Mouse (Mus musculus) liver, adult 2 months (tissue): ENCODE measurements around the gene C2cd2.

Source experiments
- CTCF ChIP-seq: fragments of 200-500 bp; IDR thresholded peaks from 2 replicates; pipeline ENCODE4 v1.5.1; 2011; ENCODE audit warnings: low read depth, low read length, control low read depth
- POLR2A ChIP-seq: fragments of 200-500 bp; IDR thresholded peaks from 2 replicates; pipeline ENCODE4 v1.6.1; 2011; ENCODE audit warnings: low read length, control low read depth; ENCODE audit not compliant: insufficient read depth; ENCODE audit errors: extremely low read depth

- TF ChIP-seq CTCF (no peak), POLR2A (no peak)
These were observed 26.6 kb downstream of the C2cd2 start for GRCm38 (mm10) chr16:97935815-97936214.
